Mouse (Mus musculus) retina, postnatal 7 days (tissue): ENCODE measurements at regions not wholly inside any gene's neighbourhood (a gene's known extent, or its start where the extent isn't known, plus 50 kb on each side); places are given as distances from the start of the nearest gene placed in this dataset.

ENCODE experiments used
- DNase-seq: peaks from one replicate; pipeline ENCODE4 v3.0.0-alpha.2; 2012; ENCODE audit warnings: low read depth, low spot score

DNA sequence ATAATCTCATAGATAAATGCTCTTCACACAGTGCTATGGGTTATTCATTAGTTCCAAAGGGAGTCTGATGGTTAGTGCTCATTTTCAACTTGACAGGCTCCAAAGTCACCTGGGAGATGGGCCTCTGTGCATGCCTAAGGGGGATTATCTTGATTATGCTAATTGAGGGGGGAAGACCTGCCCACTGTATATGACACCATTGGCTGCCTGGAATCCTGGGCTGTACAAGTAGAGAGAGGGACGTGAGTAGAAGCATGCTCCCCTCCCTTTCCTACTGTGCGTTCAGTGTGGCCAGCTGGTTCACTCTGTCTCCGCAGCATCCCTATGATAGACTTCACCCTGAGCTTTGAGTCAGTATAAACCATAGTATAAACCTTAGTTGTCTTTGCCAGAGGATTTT is 300.8 kb downstream of the Gpat3 start:
- DNase-seq, result no peak

DNA sequence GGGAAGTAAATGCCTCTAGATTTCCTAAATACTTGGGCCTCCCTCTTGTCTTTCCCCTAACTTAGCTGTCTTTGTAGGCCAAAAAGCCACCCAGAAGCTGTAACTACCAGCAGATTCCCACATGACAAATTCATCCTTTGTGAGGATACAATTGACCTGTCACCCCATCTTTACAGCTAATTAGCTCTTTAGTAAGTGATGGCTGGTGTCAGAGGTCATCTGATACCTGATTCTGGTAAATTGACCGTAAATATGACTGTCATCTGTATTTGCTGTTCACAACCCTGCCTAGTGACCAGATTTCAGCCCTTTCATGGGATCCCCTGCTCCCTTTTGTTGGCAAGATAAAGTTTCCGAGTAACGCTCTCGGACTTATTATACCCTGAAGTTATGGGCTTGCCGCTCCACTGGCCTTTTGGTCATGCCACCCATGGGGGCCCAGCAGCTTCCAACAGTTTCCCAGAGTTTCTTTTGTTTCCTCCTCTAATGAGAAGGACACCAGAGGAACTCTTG is 279.5 kb downstream of the Gpat3 start:
- DNase-seq, result no peak

DNA sequence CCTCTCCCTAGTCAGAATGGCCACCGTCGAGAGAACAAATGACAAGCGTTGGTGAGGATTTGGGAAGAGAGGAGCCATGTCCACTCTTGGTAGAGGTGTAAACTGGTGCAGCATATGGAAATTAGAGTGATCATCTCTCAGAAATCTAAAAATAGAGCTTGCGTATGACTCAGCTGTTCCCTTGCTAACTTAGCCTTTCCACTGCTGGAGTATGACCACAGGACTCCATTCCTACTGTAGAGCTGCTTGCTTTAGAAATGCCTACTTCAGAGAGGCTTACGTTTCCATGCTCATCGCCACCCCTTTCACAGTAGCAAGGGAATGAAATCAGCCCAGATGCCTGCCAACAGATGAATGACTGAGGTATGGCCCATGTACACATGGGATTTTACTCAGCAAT is 277.4 kb downstream of the Gpat3 start:
- no peak for DNase-seq

DNA sequence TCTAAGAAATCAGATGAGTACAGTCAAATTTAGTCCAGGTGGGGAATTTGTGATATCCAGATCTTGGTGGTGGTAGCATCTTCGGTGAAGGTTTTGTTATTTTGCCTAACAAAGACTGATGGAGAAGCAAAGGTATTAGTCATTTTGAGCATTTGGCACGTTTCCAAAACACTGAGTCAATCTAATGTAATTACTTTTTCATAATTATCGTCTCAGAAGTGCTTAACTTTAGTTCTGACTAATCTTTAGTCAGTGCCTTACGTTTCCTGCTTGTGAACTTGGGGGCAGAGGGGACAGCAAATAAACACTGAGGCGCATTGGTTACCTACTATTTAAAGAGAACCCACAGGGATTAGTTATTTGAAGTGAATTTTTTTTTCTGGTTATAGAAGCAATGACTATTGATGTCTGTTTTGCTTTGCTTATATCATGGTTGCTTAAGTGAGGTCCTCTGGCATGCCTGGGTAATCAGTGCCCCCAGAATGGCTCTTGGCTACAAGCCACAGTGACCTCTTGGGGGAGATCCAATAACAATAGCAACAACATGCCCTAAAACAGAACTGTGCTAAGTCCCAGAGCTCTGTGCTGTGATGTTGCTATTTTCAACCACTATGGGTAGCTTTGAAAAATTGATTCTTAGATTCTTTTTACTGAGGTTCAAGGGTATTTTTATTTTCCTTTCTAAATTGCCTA is 275.1 kb downstream of the Gpat3 start:
- DNase-seq, result no peak

DNA sequence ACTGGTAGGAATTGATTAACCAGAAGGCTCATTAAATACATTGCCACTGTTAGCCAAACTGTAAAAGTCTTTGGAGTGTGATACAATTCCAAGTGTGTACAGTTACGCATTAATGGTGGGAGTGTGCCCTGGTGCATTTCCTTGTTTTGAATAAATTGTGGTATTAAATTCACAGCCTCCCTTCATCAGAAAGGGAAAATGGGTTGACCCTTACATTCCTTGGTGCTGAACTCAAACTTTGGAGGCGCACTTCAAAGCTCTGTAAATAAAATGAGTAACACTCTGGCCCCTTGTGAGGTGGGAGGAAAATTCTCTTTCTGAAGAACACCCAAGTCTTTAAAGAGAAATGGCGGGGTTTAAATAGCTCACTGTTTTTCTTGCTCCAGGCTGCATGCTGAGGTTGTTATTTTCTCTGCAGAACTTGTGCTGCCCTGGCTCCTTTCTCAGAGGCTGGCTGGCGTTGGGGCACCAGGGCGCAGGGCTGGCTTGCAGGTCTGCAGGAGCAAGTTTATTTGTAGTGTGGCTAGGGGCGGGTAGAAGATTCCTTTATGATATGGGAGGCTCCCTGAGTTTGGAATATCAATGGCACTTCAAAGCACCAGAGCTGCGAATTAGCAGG is 266.7 kb downstream of the Gpat3 start:
- DNase-seq, result no peak

DNA sequence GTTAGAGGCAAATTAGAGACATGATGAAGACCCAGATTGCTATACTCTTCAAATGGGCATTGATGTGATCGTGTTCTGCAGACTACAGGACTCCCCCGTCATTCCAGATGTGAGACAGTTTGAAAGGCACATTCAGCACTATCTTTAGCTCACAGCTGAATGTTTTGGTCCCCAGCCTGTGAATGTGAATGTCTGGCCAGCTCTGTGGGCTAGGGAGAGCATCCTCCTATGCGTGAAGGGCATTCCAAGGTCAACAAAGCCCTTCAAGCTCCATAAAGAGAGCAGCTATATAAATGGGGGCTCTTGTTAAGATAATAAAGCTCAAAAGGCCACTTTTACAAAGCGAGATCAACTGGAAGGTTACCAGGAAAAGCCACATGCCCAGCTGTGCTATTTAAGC is 266.1 kb downstream of the Gpat3 start:
- DNase-seq, result no peak

DNA sequence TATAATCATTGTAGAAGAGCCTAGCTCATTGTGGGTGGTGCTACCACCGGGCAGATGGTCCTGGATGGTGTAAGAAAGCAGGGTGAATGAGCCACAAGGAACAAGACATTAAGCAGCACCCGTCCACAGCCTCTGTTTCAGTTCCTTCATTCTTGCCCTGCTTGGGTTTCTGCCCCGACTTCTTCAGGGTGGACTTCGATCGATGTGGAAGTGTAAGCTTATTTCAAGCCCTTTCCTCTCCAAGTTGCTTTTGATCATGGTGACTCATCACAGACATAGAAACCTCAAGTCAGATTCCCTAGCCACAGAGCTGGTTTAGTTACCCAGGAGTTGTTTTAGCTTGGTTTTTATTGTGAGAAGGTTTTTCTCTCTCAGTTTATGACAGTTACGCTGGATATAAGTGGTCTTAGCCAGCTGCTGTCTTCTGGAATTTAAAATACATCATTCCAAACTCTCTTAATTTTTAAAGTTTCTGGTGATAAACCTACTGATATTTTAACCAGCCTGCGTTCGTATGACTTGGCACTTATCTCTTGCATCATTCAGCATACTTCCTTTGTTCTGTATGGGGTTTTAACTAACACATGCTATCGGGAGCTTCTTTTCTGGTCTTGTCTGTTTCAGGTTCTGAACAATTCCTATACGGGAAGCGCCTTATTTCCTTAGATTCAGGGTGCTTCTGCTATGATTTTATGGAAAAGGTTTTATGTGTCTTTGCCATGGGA is 255.6 kb downstream of the Gpat3 start:
- DNase-seq, result no peak

DNA sequence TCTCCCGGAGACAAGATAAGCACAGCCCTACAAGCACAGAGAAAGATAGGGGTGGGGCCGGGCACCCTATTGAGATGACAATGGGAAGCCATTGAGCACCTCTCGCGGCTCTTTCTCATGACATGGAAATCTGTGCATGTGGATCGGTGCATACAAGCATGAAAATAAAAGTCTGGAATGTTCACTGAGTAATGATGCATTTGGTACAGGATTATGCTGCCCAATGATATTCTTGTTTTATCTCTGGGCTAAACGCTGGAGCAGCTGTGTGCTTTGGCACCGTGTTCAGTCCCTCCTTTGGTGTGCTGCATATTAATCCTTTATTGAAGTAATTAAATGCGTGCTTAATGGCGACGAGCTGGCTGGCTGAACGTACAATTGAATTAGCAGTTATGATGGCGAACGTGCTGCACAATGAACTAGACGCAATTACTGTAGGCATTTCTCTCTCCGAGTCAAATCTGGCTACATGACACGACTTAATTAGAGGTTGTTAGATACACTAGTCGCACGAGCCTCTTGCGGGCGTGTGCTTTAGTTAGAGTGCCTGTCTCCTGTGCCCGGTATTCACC is 245.6 kb downstream of the Gpat3 start:
- DNase-seq, result no peak

DNA sequence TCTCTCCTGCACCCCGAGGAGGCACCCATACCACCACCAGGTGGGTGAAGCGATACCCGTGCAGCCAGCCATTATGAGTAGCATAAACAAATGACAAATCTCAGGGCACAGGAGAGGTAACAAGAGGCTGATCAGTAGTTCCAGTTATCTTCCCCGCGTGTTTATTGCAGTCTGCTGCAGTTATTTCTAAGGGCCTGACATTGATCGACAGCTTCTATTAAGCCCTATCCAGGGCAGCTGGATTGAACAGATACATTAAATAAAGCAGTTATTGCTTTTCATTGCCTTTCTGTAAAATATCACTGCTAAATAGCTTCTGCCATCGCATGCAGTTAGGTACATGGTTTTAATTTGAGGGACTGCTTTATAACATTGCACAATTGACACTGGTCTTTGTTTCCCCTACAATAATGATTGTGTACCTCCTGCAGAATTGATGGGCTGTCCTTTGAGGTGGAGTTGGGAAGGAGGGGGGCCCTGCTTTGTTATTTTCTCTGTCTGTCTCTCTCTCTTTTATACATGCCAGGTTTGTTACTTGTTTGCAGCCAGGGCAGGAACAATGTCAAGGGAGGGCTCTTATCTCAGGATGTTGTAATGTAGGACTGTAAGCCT is 245.0 kb downstream of the Gpat3 start:
- DNase-seq, result no peak

DNA sequence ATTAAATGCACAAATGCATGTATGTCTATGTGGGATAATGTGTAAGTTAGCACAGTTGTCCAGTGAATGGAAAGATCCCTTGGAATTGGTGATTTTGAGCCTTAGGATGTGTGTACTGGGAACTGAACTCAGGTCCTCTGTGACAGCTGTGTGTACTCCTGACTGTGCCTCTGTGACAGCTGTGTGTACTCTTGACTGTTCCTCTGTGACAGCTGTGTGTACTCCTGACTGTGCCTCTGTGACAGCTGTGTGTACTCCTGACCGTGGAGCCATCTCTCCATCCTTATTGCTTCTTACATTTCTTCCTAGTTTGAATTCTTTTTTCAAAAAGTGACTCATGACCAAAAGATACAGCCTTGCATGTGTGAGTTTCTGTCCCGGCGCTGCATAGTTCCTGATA is 239.7 kb downstream of the Gpat3 start:
- no peak for DNase-seq

DNA sequence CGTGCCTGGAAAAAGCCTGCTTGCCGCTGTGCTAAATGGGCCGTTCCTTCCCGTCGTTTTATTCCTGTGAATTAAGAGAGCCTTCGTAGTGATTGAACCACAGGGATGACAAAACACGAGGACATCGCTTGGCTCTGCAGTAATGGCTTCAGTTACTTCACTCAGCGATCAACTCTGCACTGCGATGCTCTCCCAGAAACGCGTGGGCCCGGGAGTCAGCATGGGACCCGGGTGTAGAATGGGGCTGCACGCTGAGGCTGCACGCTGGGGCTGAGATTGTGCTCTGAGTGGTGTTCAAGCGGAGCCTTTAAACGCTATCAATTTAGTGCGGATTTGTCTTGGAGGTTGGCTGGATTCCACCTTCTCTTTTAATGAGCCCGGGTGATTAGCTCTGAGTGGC is 237.1 kb downstream of the Gpat3 start:
- DNase-seq, result no peak

DNA sequence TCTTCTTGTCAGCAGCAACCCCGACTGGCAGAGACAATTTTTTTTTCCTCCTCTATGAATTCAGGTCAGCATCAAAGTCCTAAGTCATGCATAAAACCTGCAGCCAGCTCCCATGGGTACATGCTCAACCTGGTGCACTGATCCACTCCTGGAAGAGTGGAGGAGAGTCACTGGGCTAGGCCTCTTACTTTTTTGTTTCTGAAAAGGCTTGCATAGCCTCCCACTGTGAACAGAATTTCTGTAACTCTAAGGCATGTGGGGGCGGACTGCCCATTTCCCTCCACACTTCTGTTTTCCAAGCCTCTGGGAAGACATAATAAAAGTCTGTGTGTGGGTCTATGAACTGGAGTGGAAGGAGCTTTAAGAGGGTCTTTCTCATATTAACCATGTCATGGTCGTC is 218.8 kb downstream of the Gpat3 start:
- DNase-seq, result no peak

DNA sequence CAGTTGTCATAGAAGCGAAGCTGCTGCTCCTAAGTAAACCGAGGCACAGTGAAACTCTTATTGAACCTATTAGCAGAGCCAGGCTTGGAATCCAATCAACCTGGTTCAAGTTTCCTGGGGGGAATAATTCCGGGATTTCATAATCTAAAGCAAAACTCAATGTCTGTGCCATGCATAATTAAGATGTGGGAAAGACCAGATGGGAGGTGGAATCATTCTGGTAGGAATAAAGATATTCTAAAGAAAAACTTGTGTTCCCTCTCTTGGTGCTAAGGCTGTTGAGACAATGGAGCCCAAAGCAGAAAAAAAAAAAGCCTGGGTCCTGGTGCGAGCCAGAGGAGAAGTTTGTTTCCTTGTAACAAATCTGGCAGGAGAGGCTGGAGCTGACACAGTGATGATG is 217.7 kb downstream of the Gpat3 start:
- no peak for DNase-seq

DNA sequence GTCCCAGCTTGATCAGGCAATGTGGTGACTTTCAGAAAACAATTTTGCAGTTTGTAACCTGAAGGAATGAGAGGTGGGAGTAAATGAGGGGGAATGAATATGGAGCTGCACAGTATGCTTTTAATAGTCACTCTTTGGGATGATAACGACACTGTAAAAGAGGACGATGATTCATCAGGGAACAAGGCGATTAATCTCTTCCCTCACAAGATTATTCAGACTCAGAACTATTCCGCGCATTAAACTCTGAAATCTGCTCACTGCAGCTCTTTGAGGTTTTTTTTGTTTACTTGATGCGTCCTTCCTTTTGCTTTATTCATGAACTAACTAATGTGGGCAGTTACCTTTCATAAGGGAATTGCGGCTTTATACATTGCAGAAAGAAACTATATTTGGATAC is 206.1 kb downstream of the Gpat3 start:
- DNase-seq, result no peak

DNA sequence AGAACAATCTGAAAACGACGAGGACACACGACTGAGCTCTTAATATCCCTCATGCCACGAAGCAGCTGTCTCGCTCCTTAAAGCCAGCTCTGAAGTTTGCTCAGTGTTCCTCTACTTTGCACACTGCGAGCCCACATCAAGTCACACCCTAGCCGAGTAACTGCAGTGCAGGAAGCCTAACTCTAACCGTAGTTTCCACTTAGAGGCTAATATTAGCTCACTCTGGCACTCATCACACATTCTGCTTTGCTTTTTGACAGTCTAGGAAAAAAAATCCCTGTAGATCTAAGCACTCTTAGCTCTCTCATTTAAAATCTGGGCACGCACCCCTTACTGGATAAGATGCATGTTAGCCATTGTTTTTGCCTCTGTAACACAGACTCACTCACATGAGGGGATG is 195.0 kb downstream of the Gpat3 start:
- no peak for DNase-seq

DNA sequence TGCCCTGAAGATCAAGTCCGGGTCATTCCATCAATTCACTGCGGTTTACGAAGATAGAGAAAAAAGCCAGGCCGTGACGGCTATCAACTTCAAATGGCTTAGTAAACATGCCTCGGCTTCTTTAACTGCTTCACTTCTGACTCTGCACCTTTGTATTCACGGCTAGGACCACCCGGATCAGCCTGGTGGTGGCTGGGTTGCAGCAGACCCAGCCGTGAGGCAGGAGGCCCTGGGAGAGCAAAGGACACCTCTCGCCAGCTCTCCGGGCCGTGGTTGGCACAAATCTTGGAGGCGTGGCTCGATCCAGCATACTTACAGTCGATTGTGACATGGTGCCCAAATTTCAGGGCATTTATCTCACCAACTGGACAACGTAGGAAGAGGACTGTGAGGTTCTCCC is 187.5 kb downstream of the Gpat3 start:
- no peak for DNase-seq

DNA sequence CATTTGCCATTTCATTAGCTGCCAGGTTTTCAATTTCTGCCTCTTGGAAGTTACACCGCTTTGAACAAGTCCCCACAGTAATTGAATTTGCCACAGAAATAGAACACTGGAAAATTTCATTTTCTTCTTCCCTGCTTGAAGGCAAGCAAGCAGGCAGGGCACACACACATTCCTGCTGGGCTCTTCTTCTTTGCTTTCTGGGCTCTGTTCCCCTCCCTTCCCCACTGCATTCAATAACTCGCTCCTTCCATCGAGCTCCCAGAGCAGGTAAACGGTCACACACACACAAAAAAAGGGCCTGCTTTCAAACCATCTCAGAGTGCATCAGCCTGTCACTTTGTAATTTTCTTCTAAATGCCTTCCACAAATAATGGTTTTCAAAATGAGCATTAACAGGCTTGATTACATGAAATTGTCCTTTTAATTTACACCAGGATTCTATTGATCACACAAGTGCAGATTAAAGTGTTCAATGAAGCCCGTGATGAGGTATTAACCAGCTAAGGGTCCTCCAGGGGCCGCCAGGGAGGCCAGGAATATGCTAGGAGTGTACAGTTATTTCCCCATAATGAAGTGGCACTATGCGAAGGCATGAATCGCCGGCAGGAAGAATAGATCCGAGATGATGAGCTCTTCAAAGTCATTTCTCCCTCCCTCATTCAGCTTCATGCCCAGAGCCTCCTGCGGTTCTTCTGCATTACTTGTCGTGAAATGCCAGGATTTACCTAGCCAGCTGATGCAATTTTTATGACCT is 186.8 kb downstream of the Gpat3 start:
- DNase-seq, result no peak

DNA sequence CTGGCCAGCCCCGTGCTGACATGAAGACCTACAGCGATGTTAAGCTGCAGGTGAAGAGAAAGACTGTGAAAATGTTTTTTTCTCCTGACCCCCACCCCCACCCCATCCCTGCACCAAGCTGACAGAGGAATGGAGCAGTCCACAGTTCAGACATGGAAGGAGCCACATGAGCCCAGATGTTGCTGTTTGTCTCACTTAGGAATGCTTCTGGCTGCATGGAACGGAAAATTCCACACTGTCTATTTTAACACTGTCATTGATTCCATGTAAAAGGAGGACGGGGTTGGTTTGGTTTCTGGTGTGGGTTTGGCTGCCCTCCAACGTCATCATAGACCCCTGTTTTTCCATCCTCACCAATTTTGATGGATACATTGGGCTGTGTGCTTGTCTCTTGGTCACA is 179.3 kb downstream of the Gpat3 start:
- no peak for DNase-seq

DNA sequence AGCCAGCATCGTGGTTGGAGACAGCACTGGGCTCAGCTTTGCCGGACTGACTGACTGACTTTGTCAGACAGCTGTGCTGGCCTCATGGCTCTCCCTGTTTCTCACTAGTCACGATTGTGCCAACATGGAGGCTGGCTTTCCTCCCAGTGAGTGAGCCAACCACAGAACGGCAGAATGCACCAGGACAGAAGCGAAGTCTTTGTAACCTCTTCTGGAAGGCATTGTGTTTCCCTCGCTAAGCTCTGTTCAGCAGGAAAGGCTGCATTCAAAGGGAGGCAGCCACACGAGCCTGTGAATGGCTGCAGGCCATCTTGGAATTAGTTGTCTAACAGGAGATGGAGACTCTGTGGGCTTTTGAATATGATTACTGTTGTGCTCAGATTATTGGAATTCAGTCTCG is 178.3 kb downstream of the Gpat3 start:
- DNase-seq, result no peak

DNA sequence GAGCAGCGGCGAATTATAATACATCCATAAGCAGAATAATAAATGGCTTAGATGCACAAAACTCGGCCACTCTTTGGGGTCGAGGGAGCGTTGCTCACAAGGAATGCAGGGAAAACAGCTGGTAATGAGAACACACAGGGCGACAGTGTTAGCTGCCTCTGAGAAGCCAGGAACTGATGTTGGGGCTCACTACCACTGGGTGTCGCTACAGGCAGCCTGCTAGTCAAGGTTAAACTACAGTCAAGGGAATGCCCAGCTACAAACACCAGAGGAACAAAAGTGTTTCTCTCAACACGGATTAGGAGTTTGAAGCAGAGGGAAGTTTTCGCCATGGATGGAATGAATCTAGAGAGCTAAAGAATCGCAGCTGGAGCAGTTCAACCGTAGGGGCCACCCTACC is 175.3 kb downstream of the Gpat3 start:
- DNase-seq, result peak; percentile 51

DNA sequence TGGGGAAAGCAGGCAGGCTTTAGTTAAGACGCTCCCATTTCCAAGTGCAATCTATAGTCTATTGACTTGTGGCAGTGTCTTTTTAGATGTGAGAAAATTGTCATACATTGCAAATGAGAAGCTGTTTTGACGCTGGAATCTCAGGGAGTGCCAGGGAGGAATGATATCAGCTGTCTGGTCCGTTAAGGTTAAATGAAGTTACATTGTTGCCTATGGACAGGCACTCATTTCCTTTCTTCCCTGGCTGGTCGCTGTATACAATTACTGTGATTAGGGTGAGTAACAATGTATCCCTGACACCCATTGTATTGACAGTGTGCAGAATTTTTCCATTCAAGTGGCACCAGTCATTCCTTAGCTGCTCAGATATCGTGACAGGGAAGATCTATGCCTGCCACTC is 168.3 kb downstream of the Gpat3 start:
- no peak for DNase-seq
